Mouse (Mus musculus) stomach, embryonic 15.5 days (tissue): ENCODE data around the gene Zcchc17. TPM values are rescaled to one million over a fixed set of nuclear protein-coding genes. Genes with fewer than 3 reads are reported as not detected.

ENCODE experiments used
- ATAC-seq: fragments of 200-750 bp; cut with Nextera tagmentation; 2 replicates; pipeline ENCODE4 v1.8.0; 2017; ENCODE audit warnings: low read depth, moderate number of reproducible peaks, moderate TSS enrichment; ENCODE audit not compliant: insufficient read depth, low FRiP score
- H3K27ac ChIP-seq: fragments of 300-500 bp; sonication (generic); 2 replicates; pipeline ENCODE4 v1.5.1; 2015; ENCODE audit warnings: mild to moderate bottlenecking, inconsistent platforms
- H3K27me3 ChIP-seq: fragments of 300-500 bp; sonication (generic); replicated peaks from 2 replicates; pipeline ENCODE4 v1.6.1; 2015; ENCODE audit warnings: inconsistent platforms
- H3K36me3 ChIP-seq: fragments of 300-500 bp; sonication (generic); 2 replicates; pipeline ENCODE4 v1.6.1; 2015; ENCODE audit warnings: inconsistent platforms
- H3K4me1 ChIP-seq: fragments of 300-500 bp; sonication (generic); 2 replicates; pipeline ENCODE4 v1.6.1; 2015; ENCODE audit warnings: inconsistent platforms
- H3K4me2 ChIP-seq: fragments of 300-500 bp; sonication (generic); 2 replicates; pipeline ENCODE4 v1.6.1; 2015; ENCODE audit warnings: mild to moderate bottlenecking, inconsistent platforms
- H3K4me3 ChIP-seq: fragments of 300-500 bp; sonication (generic); replicated peaks from 2 replicates; pipeline ENCODE4 v1.5.1; 2015; ENCODE audit warnings: inconsistent platforms
- H3K9ac ChIP-seq: fragments of 300-500 bp; sonication (generic); 2 replicates; pipeline ENCODE4 v1.6.1; 2015; ENCODE audit warnings: inconsistent platforms
- H3K9me3 ChIP-seq: fragments of 300-500 bp; sonication (generic); 2 replicates; pipeline ENCODE4 v1.6.1; 2016; ENCODE audit warnings: inconsistent platforms
- WGBS: fragments of 180-500 bp; shearing (Covaris S2); methylation state at CpG from one replicate; pipeline ENCODE4 v1.1.7; 2015; 5-methylcytosine and 5-hydroxymethylcytosine counted together
- polyA plus RNA-seq: library from polyadenylated mRNA; unstranded; fragments of >200 nt; fragmentation: Nextera tagmentation; extraction: Ambion mirVana; gene quantifications from 2 replicates; pipeline ENCODE4 v1.2.1, GENCODE M21; 2015

Zcchc17 gene
- polyA plus RNA-seq, 1 experiment from 2014 or later: 64.9 TPM

GRCm38 (mm10) chr4:130298877-130299628 is 60.7 kb downstream of the Zcchc17 start:
- H3K9ac ChIP-seq: no peak overlapping the region
- H3K4me1 ChIP-seq: no peaks in the 10 kb centered on the region
- H3K4me2 ChIP-seq: no peak overlapping the region
- WGBS: 71% methylated on average over 11 of the region's 11 CpGs
- no peak for ATAC-seq
- no peaks in the 10 kb centered on the region for H3K9me3 ChIP-seq
- no peak overlapping the region for H3K4me3 ChIP-seq
- no peak overlapping the region for H3K27ac ChIP-seq
- H3K36me3 ChIP-seq: no peaks in the 10 kb centered on the region
- no peaks in the 10 kb centered on the region for H3K27me3 ChIP-seq

GRCm38 (mm10) chr4:130297123-130297529 is 62.6 kb downstream of the Zcchc17 start:
- Histone ChIP-seq H3K4me3 (no peak overlapping the region), H3K9me3 (no peaks in the 10 kb centered on the region), H3K4me1 (no peaks in the 10 kb centered on the region), H3K4me2 (no peak overlapping the region), H3K36me3 (no peaks in the 10 kb centered on the region), H3K27ac (no peak overlapping the region), H3K27me3 (no peaks in the 10 kb centered on the region), H3K9ac (no peak overlapping the region)
- ATAC-seq: peak; percentile 78; the same call in 1 of the 2 replicates
- 18% methylated on average over 13 of the region's 13 CpGs for WGBS

GRCm38 (mm10) chr4:130296243-130296965 is 63.3 kb downstream of the Zcchc17 start:
- H3K9ac ChIP-seq: no peak overlapping the region
- no peaks in the 10 kb centered on the region for H3K9me3 ChIP-seq
- H3K4me3 ChIP-seq: no peak overlapping the region
- no peaks in the 10 kb centered on the region for H3K4me1 ChIP-seq
- ATAC-seq: peak; percentile 72; the same call in 1 of the 2 replicates
- H3K4me2 ChIP-seq: no peak overlapping the region
- H3K36me3 ChIP-seq: no peaks in the 10 kb centered on the region
- no peak overlapping the region; the same call in 1 of the 2 replicates for H3K27ac ChIP-seq
- WGBS: 78% methylated on average over 13 of the region's 13 CpGs
- H3K27me3 ChIP-seq: no peaks in the 10 kb centered on the region

GRCm38 (mm10) chr4:130295047-130295745 is 64.5 kb downstream of the Zcchc17 start:
- no peak overlapping the region for H3K27ac ChIP-seq

GRCm38 (mm10) chr4:130294513-130294912 is 65.2 kb downstream of the Zcchc17 start:
- WGBS: 80% methylated on average over 8 of the region's 8 CpGs
- H3K9me3 ChIP-seq: no peaks in the 10 kb centered on the region
- no peak overlapping the region for H3K9ac ChIP-seq
- H3K27ac ChIP-seq: no peak overlapping the region
- ATAC-seq: peak; percentile 42; the same call in 1 of the 2 replicates
- H3K36me3 ChIP-seq: no peaks in the 10 kb centered on the region
- no peak overlapping the region for H3K4me3 ChIP-seq
- H3K27me3 ChIP-seq: no peaks in the 10 kb centered on the region
- H3K4me2 ChIP-seq: no peak overlapping the region
- H3K4me1 ChIP-seq: no peaks in the 10 kb centered on the region

More at GRCm38 (mm10) chr4:130295047-130295745, 64.5 kb downstream of the Zcchc17 start:
- H3K9ac ChIP-seq: no peak overlapping the region
- no peaks in the 10 kb centered on the region for H3K36me3 ChIP-seq
- WGBS: 45% methylated on average over 23 of the region's 23 CpGs
- 0 out of 2 replicates have a peak overlapping the region, but pooled peaks have one; percentile 19 for H3K4me2 ChIP-seq
- ATAC-seq: no peak
- no peaks in the 10 kb centered on the region for H3K9me3 ChIP-seq
- no peaks in the 10 kb centered on the region for H3K4me1 ChIP-seq
- no peaks in the 10 kb centered on the region for H3K27me3 ChIP-seq
- H3K4me3 ChIP-seq: no peak overlapping the region

GRCm38 (mm10) chr4:130292271-130292670 is 67.5 kb downstream of the Zcchc17 start:
- Histone ChIP-seq H3K9ac (no peak overlapping the region), H3K36me3 (no peaks in the 10 kb centered on the region), H3K27me3 (no peaks in the 10 kb centered on the region), H3K4me2 (no peak overlapping the region), H3K4me1 (no peaks in the 10 kb centered on the region), H3K27ac (no peak overlapping the region), H3K9me3 (no peaks in the 10 kb centered on the region), H3K4me3 (no peak overlapping the region)
- no peak; the same call in 1 of the 2 replicates for ATAC-seq
- WGBS: 1% methylated on average over 4 of the region's 4 CpGs

- 73% methylated on average over 3 of the region's 3 CpGs for WGBS
- no peak for ATAC-seq
- H3K27me3 ChIP-seq: no peaks in the 10 kb centered on the region
- H3K4me1 ChIP-seq: no peaks in the 10 kb centered on the region
- H3K9ac ChIP-seq: no peak overlapping the region
- H3K9me3 ChIP-seq: no peaks in the 10 kb centered on the region
- H3K4me3 ChIP-seq: no peak overlapping the region
- H3K27ac ChIP-seq: no peak overlapping the region
- H3K4me2 ChIP-seq: no peak overlapping the region
- H3K36me3 ChIP-seq: no peaks in the 10 kb centered on the region
Measured at GRCm38 (mm10) chr4:130289824-130290223, 69.9 kb downstream of the Zcchc17 start.

- Histone ChIP-seq H3K4me2 (no peak overlapping the region), H3K9me3 (no peaks in the 10 kb centered on the region), H3K36me3 (no peaks in the 10 kb centered on the region), H3K4me3 (no peak overlapping the region), H3K9ac (no peak overlapping the region), H3K27me3 (no peaks in the 10 kb centered on the region), H3K4me1 (no peaks in the 10 kb centered on the region), H3K27ac (no peak overlapping the region)
- 52% methylated on average over 3 of the region's 3 CpGs for WGBS
- no peak for ATAC-seq
Measured at GRCm38 (mm10) chr4:130286531-130286930, 73.2 kb downstream of the Zcchc17 start.

- no peaks in the 10 kb centered on the region for H3K4me1 ChIP-seq
- no peak overlapping the region for H3K4me2 ChIP-seq
- no peak overlapping the region for H3K4me3 ChIP-seq
- no peaks in the 10 kb centered on the region for H3K9me3 ChIP-seq
- no peaks in the 10 kb centered on the region for H3K36me3 ChIP-seq
- no peak overlapping the region for H3K27ac ChIP-seq
- no peak overlapping the region for H3K9ac ChIP-seq
- 80% methylated on average over 9 of the region's 9 CpGs for WGBS
- no peak for ATAC-seq
- H3K27me3 ChIP-seq: no peaks in the 10 kb centered on the region
Measured at GRCm38 (mm10) chr4:130283826-130284225, 75.9 kb downstream of the Zcchc17 start.

GRCm38 (mm10) chr4:130282856-130283255 is 76.9 kb downstream of the Zcchc17 start:
- H3K36me3 ChIP-seq: no peaks in the 10 kb centered on the region
- H3K9me3 ChIP-seq: no peaks in the 10 kb centered on the region
- H3K4me2 ChIP-seq: no peak overlapping the region
- ATAC-seq: no peak
- 0 out of 2 replicates have a peak, but pooled peaks cover 2% of the 10 kb centered on the region for H3K27me3 ChIP-seq
- H3K4me1 ChIP-seq: no peaks in the 10 kb centered on the region
- H3K4me3 ChIP-seq: no peak overlapping the region
- no peak overlapping the region for H3K9ac ChIP-seq
- H3K27ac ChIP-seq: no peak overlapping the region
- 78% methylated on average over 5 of the region's 5 CpGs for WGBS

- Histone ChIP-seq H3K4me1 (peaks cover 8% of the 10 kb centered on the region; the same call in 1 of the 2 replicates), H3K27me3 (peaks cover 9% of the 10 kb centered on the region; the same call in 1 of the 2 replicates), H3K4me2 (no peak within 1 kb of the TSS), H3K4me3 (no peak within 1 kb of the TSS), H3K36me3 (no peaks in the 10 kb centered on the region), H3K9me3 (no peaks in the 10 kb centered on the region), H3K27ac (no peak within 1 kb of the TSS), H3K9ac (no peak within 1 kb of the TSS)
- ATAC-seq: no peak
- WGBS: 65% methylated on average over 2 of the region's 2 CpGs
Measured at GRCm38 (mm10) chr4:130279105-130279504, 80.6 kb downstream of the Zcchc17 start, which contains the start of gene Serinc2. Gene Serinc2, minus strand, starts transcription at chr4:130279205.
